Mouse (Mus musculus) A20 (cell line): Measurements from ENCODE around the gene AC134908.4.
A peak's percentile ranks its signal among the peaks of the same experiment; 100 is the strongest.
"Not testable (repeated sequence)": the region's sequence is repeated elsewhere in the genome, so short reads cannot be mapped to it uniquely, and the experiment has no call there.

Experiments used
- DNase-seq: peaks from one replicate; pipeline ENCODE4 v3.0.0-alpha.2; 2011; ENCODE audit warnings: low read depth, low spot score

The AC134908.4 gene

GRCm38 (mm10) chr17:25775318-25776062 is 20.0 kb downstream of the AC134908.4 start:
- no peak for DNase-seq

GRCm38 (mm10) chr17:25773549-25774120 is 21.8 kb downstream of the AC134908.4 start, which contains the start of gene Narfl:
Narfl (plus strand) TSS chr17:25773776.
- DNase-seq: peak; percentile 97

GRCm38 (mm10) chr17:25769331-25769730 is 26.1 kb downstream of the AC134908.4 start:
- DNase-seq: no peak

GRCm38 (mm10) chr17:25765886-25766285 is 29.6 kb downstream of the AC134908.4 start:
- peak; percentile 13 for DNase-seq

GRCm38 (mm10) chr17:25762591-25762990 is 32.9 kb downstream of the AC134908.4 start:
- no peak for DNase-seq

GRCm38 (mm10) chr17:25761561-25761970 is 33.9 kb downstream of the AC134908.4 start:
- no peak for DNase-seq

- no peak for DNase-seq
Observed at GRCm38 (mm10) chr17:25760148-25760547, 35.3 kb downstream of the AC134908.4 start.

GRCm38 (mm10) chr17:25757691-25758090 is 37.8 kb downstream of the AC134908.4 start:
- DNase-seq: no peak

GRCm38 (mm10) chr17:25756378-25757242 is 38.8 kb downstream of the AC134908.4 start:
- no peak for DNase-seq

GRCm38 (mm10) chr17:25755627-25756377 is 39.7 kb downstream of the AC134908.4 start:
- no peak for DNase-seq

- DNase-seq: no peak
Observed at GRCm38 (mm10) chr17:25755086-25755485, 40.4 kb downstream of the AC134908.4 start.

- no peak for DNase-seq
Observed at GRCm38 (mm10) chr17:25754241-25754640, 41.2 kb downstream of the AC134908.4 start, which contains the start of gene Msln. Msln (minus strand) TSS chr17:25754378.

GRCm38 (mm10) chr17:25751446-25751845 is 44.0 kb downstream of the AC134908.4 start:
- no peak for DNase-seq

GRCm38 (mm10) chr17:25749314-25749713 is 46.1 kb downstream of the AC134908.4 start:
- no peak for DNase-seq

GRCm38 (mm10) chr17:25748238-25748637 is 47.2 kb downstream of the AC134908.4 start:
- no peak for DNase-seq

GRCm38 (mm10) chr17:25744311-25744710 is 51.1 kb downstream of the AC134908.4 start:
- no peak for DNase-seq

GRCm38 (mm10) chr17:25743831-25744230 is 51.6 kb downstream of the AC134908.4 start:
- DNase-seq: no peak

GRCm38 (mm10) chr17:25741471-25741870 is 54.0 kb downstream of the AC134908.4 start:
- not testable (repeated sequence) for DNase-seq
